Mouse (Mus musculus): Measurements from ENCODE around the gene Shroom3.

Shroom3 gene

GRCm38 (mm10) chr5:92858104-92858503, 174.9 kb downstream of the Shroom3 start:
- peak; percentile 96 for DNase-seq

- DNase-seq = no peak
These were observed 175.3 kb downstream of the Shroom3 start for GRCm38 (mm10) chr5:92858576-92858975.

GRCm38 (mm10) chr5:92861416-92862112, 178.3 kb downstream of the Shroom3 start:
- DNase-seq = no peak

GRCm38 (mm10) chr5:92865090-92865489, 181.9 kb downstream of the Shroom3 start:
- DNase-seq = no peak

- no peak for DNase-seq
These were observed 183.3 kb downstream of the Shroom3 start for GRCm38 (mm10) chr5:92866546-92866945.

- DNase-seq = no peak
These were observed 184.0 kb downstream of the Shroom3 start for GRCm38 (mm10) chr5:92867253-92867652.

GRCm38 (mm10) chr5:92868231-92868630, 185.0 kb downstream of the Shroom3 start:
- DNase-seq = no peak

GRCm38 (mm10) chr5:92871048-92871447, 187.8 kb downstream of the Shroom3 start:
- DNase-seq = no peak

- DNase-seq = no peak
These were observed 188.9 kb downstream of the Shroom3 start for GRCm38 (mm10) chr5:92872182-92872581.

- DNase-seq = no peak
These were observed 189.8 kb downstream of the Shroom3 start for GRCm38 (mm10) chr5:92872991-92873390.

- no peak for DNase-seq
These were observed 190.3 kb downstream of the Shroom3 start for GRCm38 (mm10) chr5:92873518-92873917.

GRCm38 (mm10) chr5:92875836-92876235, 192.6 kb downstream of the Shroom3 start:
- no peak for DNase-seq

- DNase-seq = no peak
These were observed 193.9 kb downstream of the Shroom3 start for GRCm38 (mm10) chr5:92877104-92877503.

GRCm38 (mm10) chr5:92880393-92880792, 197.2 kb downstream of the Shroom3 start:
- DNase-seq = no peak

- no peak for DNase-seq
These were observed 197.7 kb downstream of the Shroom3 start for GRCm38 (mm10) chr5:92880893-92881292.

- DNase-seq = peak; percentile 92
These were observed 202.9 kb downstream of the Shroom3 start for GRCm38 (mm10) chr5:92886141-92886540.

- DNase-seq = peak; percentile 91
These were observed 204.3 kb downstream of the Shroom3 start for GRCm38 (mm10) chr5:92887501-92887900.

GRCm38 (mm10) chr5:92888628-92889241, 205.5 kb downstream of the Shroom3 start:
- DNase-seq = peak; percentile 94

GRCm38 (mm10) chr5:92890902-92891301, 207.7 kb downstream of the Shroom3 start:
- no peak for DNase-seq

- no peak for DNase-seq
These were observed 210.0 kb downstream of the Shroom3 start for GRCm38 (mm10) chr5:92893284-92893683.

GRCm38 (mm10) chr5:92893711-92894110, 210.5 kb downstream of the Shroom3 start:
- DNase-seq = no peak

GRCm38 (mm10) chr5:92895877-92896276, 212.6 kb downstream of the Shroom3 start:
- no peak for DNase-seq

GRCm38 (mm10) chr5:92896725-92897280, 213.6 kb downstream of the Shroom3 start:
- no peak for DNase-seq
